Mouse (Mus musculus): ENCODE data around the gene Ccdc88b.

Ccdc88b gene

DNA sequence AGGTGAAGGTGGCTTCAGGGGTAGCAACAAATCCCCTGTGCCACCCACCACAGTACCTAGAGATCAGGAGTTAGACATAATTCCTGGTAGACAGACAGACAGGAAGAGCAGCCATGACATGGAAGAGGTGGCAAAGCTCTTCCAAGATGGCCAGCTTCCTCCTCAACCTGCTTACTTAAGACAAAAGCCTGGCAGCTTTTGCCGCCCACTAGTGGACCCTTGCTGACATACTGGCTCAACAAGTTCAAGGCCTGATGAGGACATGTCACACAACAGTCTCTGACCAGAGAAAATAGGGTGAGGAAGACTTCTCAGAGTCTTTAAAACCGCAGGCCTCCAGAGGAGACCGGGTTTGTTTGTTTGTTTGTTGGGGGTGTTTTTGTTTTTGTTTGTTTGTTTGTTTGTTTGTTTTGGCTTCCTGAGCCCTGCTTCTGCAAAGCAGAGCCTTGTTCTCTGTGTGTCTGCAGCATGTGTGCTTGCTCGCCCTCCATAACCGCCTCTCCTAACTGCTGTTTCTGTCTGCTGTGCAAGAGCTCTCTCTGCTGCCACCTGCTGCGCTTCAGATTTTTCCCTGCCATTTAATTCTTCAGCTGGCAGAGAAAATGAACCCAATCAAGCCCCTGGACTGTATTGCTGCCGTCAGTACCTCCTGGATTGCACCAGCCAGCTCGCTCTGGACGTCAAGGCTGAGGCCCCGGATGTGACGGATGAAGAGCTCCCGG, 1.6 kb downstream of the Ccdc88b start:
- DNase-seq = peak in 1 of 2 experiments; percentile 45

- DNase-seq = peak; percentile 61 to 65
These were observed 2.6 kb downstream of the Ccdc88b start for GRCm38 (mm10) chr19:6855225-6856031.

DNA sequence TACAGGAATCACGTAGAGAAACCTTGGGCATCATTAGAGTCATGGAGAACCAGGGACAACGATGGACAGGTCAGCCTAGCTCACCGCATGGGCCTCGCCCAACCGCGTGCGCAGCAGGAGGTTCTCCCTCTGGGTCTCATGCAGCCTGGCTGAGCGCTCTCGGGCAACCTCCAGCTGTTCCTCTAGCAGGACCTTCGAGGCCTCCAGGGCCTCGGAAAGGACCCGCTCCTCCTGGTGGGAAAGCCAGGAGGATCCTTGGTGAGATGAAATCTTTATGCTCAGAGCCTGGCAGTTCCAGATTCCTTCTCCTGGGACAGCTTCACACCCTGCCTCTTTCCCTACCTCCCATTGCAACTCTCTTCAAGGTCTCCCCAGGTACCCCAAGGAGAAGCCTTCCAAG, 3.4 kb downstream of the Ccdc88b start:
- no peak for DNase-seq

DNA sequence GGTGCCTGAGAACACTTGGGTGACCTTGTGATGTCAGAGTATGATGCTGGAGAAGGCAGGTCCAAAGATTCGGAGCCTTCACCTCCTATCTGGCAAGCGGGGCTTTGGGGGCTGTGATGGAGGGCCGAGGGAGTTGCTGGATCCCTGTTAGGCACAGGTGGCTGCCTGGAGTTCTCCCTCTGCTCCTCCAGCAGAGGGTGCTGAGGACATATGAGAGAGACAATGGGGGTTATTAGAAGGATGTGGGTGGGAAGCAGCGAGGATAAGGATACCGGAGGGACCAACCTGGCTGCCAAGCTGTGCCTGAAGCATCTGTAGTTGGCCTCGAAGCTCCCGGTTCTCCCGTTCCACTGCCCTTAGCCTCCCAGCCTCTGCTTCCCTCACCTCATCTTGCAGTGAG, 4.1 kb downstream of the Ccdc88b start:
- DNase-seq = no peak

DNA sequence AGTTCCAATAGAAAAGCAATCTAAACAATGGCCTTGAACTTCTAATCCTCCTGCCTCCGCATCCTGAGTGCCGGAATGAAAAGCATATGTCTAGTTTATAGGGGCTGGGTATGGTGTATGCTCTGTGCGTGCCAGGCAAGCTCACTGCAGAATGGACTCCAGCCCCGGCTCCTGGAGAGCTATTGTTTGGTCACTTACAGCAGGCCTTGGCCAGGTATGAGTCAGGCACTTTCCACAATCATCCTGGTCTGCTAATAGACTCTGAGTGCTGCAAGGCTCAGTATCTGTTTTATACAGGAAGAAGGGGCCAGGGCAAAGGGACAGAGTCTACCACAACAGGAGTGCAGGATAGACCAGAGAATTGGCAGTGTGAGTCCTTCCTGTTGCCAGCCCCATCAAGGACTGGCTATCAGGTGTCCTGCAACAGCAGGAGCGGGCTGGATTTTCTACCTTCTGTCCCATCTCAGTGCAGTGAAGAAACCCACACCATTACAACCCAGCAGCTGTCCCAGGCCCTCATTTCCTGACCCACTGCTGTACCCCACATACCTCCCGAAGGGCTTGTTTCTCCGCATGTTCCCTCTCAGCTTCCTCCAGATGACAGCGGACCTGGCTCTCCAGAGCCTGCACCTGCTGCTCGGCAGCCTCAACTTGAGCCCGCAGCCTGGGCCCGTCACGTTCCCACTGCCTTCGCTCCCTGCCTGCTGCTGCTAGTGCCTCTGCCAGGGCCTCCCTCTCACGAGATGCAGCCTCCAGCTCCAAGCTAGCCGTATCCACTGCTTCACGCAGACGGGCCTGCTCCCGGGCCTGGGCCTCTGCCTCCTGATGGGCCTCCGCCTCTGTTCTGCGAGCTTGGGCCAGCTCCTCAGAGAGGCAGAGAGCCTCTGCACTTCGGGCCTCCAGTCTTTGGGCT, 5.4 kb downstream of the Ccdc88b start:
- no peak for DNase-seq

GRCm38 (mm10) chr19:6851497-6851896, 6.5 kb downstream of the Ccdc88b start:
- no peak for DNase-seq

DNA sequence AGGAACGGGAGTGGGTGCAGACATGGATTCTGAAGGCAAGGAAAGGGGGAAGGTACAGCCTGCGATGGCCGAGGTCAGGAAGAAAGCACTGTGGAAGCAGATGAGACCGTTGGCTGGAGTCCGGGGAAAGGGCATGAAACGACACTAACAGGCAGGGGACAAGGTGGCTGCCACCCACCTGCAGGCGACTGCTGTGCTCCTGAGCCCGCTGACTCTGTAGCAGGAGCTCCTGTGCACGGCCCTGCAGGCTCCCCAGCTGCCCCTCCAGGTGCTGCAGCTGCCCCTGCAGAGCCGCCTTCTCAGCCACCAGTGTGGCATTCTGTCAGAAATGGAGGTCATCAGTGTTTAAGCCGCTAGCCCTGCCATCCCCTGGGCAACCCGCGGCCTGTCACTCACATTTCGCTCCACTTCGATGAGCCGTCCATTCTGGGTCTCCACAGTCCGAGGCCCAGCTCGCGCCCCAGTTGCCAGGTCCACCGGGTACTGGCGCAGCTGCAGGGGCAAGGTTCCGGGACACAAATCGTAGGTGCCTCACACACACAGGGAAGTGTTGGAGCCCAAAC, 8.4 kb downstream of the Ccdc88b start:
- DNase-seq = no peak

DNA sequence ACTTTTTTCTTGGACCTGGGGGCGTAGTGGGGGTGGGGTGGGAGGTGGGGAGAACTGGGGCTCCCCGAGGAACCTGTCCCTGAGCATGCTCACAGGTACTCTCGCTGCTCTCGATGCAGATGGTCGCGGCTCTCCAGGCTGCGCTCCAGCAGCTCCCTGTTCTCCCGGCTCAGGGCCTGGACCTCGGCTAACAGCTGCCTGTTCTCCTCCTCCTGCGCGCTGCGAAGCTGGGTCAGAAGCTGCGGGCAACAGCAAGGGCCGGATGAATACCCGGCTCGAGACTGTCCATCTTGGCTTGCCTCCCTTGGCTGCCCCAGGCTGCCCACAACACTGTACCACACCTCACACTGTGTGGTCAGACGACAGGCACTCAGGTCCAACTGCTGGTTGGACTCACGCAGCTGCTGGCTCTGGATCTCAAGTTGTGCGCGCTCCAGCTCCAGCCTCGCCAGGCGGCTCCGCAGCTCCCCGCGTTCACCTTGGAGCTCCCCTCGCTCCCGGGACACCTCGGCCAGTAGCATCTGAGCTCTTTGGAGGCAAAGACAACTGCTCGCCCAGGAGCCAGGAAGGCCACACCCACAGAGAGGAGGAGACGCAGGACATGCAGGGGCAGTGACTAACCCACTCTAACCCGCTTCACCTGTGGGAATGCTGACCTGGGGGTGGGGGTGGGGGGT, 10.0 kb downstream of the Ccdc88b start:
- peak; percentile 56 to 69 for DNase-seq

DNA sequence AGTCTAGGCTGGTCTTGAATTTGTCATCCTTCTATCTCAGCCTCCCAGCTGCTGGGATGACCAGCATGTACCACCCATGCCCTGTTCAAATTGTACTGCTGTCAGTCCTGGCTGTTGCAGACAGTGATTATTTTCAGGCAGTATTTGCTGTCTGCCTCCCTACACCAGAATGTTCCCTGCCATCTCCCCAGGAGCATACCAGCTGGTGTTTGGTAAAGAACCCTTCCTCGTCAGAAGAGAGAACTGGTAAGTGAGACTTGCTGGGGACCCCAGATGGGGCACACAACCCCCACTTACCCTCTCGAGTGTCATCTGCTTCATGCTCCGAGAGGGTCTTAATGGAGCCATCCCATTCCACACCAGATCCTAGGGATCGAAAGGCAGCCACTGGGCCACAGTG, 12.0 kb downstream of the Ccdc88b start:
- DNase-seq = no peak

DNA sequence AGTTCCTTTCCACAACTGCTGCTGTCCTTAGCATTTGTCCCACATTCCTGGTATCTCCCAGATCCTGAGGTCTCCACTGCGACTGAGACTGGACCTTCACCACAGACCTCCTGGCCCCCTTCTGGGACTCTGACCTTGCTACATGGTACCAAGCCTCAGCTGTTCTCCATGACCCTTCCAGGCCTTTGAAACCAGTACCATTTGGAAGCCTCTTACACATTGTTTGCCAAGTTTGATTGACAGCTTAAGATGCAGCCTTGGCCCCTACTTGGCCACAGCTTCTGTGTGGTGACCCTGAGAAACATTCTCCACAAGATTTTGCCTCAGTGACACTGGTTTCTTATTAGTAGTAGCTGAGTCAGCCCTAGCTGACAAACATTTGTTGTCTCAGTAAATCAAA, 15.7 kb downstream of the Ccdc88b start:
- no peak for DNase-seq

DNA sequence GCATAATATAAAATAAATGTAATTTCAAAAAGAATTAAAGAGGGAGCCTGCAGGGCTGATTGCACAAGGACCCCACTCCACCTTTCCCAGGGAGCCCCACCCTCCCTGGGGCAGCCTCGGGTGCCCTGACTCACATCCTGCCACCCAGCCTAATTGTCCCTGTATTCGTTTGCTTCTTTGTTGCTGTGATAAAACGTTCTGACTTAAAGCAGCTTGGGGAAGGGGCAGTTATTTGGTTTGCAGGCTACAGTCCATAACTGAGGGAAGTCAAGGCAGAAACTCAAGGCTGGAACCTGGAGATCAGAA, 16.8 kb downstream of the Ccdc88b start:
- DNase-seq = no peak

- peak; percentile 72 to 84 for DNase-seq
These were observed 17.3 kb downstream of the Ccdc88b start, which contains the start of gene Rps6ka4 for GRCm38 (mm10) chr19:6840475-6841291. Gene Rps6ka4, minus strand, starts transcription at chr19:6840636.

DNA sequence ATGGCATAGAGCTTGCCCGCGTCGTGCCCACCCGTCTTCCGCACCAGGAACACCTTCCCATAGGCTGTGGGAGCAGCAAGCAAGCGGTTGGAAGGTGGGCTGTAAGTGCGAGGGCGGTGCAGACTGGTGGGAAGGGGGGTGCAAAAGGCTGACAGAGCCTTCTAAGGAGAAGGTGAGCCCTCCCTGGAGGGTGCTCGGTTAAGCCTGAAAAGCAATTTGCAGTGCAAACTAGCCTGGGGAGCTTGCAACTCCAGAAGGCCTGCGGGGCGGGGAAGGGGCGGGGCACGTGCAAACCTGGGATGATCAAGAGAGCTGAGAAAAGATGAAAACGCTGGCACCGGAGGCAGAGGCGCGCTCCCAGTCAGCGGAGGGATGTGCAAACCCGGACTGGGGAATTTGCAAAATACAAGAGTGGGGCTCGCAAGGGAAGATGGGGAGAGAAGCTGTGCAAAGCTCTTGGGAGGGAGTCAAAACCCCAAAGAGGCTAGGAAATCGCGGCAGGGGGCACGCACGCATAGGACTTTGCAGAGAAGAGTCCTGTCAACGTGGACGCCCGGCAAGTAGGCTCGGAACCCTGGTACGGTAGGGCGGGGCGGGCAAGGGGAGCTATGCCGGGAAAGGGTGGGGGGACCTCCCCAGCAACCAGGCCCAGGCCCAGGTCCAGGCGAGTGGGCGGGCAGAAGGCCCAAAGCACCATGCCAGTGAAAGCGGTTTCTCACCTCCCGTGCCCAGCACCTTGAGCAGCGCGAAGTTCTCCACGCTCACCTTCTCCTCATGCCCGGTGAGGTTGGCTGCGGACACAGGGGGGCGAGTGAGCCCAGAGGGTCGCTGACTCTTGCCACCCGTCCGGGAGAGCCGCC, 18.2 kb downstream of the Ccdc88b start:
- DNase-seq = peak; percentile 51 to 64

DNA sequence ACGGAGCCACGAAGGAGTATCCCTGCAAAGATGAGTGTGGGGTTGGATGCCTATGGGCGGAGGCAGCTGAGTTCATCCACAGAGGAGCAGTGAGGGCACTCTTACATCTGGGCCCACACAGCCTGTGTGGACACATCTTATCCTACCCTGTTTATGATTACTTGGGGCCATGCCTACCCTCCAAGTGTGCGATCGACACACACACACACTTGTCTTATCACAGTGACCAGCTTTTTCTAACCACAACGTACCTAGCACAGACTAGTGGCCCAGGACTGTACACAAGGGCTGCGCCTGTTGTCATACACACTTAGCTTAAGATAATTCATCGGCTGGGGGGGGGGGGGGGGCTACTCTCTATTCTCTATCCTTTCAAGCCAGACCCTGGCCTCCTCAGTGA, 25.6 kb downstream of the Ccdc88b start:
- no peak for DNase-seq

- no peak for DNase-seq
These were observed 26.7 kb downstream of the Ccdc88b start for GRCm38 (mm10) chr19:6831331-6831730.

DNA sequence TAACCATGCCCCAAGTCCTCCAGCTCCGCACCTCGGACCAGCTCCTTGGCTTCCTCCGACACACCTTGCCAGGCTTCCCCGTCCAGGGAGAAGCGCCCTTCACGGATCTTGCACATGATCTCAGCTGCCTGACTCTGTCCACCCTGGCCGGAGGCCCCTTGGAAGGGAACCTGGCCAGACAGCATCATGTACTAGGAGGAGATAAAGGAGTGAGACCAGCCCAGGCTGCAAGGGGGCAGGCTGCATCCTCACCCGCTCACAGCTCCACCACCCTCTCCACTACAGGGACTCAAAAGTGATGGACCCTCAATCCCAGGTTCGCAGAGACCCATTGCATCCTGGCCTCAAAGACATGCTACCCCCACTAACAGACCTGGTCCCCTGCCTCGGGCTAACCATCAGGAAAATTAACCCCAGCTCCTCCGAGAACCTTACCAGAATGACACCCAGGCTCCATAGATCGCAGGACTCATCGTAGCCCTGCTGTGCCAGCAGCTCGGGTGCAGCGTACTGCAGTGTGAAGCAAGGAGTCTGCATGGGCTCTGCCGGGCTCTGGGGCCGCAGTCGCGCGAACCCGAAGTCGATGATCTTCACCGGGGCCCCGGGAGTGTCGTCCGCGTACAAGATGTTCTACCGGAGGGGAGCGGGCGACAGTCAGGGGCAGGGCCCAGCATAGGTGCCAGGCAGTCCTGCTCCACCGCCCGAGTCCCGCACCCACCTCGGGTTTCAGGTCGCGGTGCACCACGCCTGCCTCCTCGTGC, 27.3 kb downstream of the Ccdc88b start:
- DNase-seq = no peak

DNA sequence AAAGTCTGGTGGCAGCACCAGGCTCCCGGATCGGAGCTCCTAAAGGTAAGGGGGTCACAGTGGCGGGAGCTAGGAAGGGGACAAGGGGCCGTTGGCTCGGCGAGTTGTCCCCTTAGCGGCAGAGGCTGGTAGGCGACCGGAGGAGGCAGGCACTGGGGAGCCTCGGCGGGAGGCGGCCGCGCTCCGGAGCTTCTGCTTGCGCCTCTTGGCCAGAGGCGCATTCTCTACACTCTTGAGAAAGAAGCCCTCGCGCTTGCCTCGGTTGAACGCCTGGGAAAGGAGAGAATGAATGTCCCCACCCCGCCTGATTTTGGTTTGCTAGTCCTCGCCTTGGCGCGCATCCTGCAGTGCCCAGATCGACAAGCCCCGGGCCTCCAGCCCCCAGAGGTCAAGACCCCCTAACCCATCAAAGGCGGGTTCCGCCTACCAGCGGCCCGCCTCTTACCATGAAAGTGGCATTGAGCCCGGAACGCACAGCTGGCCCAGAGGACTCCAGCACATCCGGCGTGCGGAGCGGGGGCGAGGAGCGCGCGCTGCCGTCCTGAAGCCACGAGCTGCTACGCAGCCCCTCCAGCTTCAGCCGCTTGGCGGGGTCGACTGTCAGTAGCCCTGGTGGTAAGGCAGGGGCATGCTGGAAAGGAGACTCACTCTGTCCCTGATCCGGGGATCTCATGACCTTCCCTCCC, 28.0 kb downstream of the Ccdc88b start:
- no peak for DNase-seq

DNA sequence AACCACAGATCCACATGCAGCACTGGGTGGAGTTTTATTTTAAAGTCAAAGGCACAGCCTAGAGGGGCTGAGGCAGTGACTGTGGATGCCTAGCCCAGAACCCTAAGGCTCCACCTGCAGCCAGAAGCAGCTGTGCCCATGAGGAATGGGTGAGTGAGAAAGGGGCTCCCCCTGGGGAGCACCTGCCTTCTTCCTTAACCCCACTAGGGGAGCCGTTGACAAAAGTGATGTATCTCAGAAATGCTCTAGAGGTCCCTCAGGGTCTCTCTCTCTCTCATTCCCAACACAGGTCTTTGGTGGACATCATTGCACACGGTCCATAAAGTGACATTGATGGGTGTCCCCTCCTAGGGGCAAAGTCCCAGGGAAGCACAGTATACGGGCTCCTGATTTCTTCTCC, 28.9 kb downstream of the Ccdc88b start:
- no peak for DNase-seq

DNA sequence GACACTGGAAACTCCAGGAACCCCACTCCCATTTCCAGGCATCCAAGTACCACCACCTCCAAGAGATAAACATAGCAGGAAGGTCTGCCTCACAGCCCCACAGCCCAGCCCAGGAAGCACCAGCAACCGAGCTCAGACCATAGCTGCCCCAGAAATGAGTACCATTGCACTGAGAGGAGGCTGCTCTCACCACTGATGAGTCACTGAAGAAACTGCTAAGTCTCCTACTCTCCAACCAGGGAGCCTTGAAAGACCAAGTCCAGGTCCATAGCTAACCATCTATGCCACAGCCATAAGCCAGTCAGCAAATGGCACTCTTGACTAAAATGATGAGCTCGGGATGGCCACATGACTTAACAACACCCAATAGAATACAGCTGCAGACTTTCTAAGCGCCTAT, 31.4 kb downstream of the Ccdc88b start:
- no peak for DNase-seq
